Mouse (Mus musculus): ENCODE data around the gene Ly6g6f. TPM values are rescaled to one million over a fixed set of nuclear protein-coding genes. Genes with fewer than 3 reads are reported as not detected.

Ly6g6f gene
- total RNA-seq, 2 experiments from 2014 or later: not detected

GRCm38 (mm10) chr17:35058911-35059892, 26.2 kb downstream of the Ly6g6f start, which contains the start of gene Ddah2:
Gene Ddah2, plus strand, starts transcription at chr17:35059035.
- peak; percentile 58 for ATAC-seq (replicated peaks; ENCODE audit: low FRiP score, low TSS enrichment, poor library complexity, severe bottlenecking)

- ATAC-seq (replicated peaks; ENCODE audit: low FRiP score, low TSS enrichment, poor library complexity, severe bottlenecking): no peak
Observed at GRCm38 (mm10) chr17:35058316-35058715, 27.1 kb downstream of the Ly6g6f start.

- ATAC-seq (replicated peaks; ENCODE audit: low FRiP score, low TSS enrichment, poor library complexity, severe bottlenecking): peak; percentile 20; the same call in 1 of the 2 replicates
Observed at GRCm38 (mm10) chr17:35057090-35057489, 28.3 kb downstream of the Ly6g6f start.

GRCm38 (mm10) chr17:35055691-35056495, 29.5 kb downstream of the Ly6g6f start:
- ATAC-seq (replicated peaks; ENCODE audit: low FRiP score, low TSS enrichment, poor library complexity, severe bottlenecking): no peak

- no peak for ATAC-seq (replicated peaks; ENCODE audit: low FRiP score, low TSS enrichment, poor library complexity, severe bottlenecking)
Observed at GRCm38 (mm10) chr17:35052271-35052798, 33.1 kb downstream of the Ly6g6f start.

GRCm38 (mm10) chr17:35051156-35052086, 34.0 kb downstream of the Ly6g6f start:
- ATAC-seq (replicated peaks; ENCODE audit: low FRiP score, low TSS enrichment, poor library complexity, severe bottlenecking): peak; percentile 72

- no peak; the same call in 1 of the 2 replicates for ATAC-seq (replicated peaks; ENCODE audit: low FRiP score, low TSS enrichment, poor library complexity, severe bottlenecking)
Observed at GRCm38 (mm10) chr17:35050126-35050750, 35.2 kb downstream of the Ly6g6f start.

GRCm38 (mm10) chr17:35049561-35050016, 35.8 kb downstream of the Ly6g6f start, which contains the start of gene Clic1:
Gene Clic1, plus strand, starts transcription at chr17:35049966.
- 0 out of 2 replicates have a peak, but pooled peaks have one; percentile 37 for ATAC-seq (replicated peaks; ENCODE audit: low FRiP score, low TSS enrichment, poor library complexity, severe bottlenecking)

GRCm38 (mm10) chr17:35048932-35049440, 36.4 kb downstream of the Ly6g6f start:
- ATAC-seq (replicated peaks; ENCODE audit: low FRiP score, low TSS enrichment, poor library complexity, severe bottlenecking): no peak

- ATAC-seq (replicated peaks; ENCODE audit: low FRiP score, low TSS enrichment, poor library complexity, severe bottlenecking): no peak
Observed at GRCm38 (mm10) chr17:35048149-35048931, 37.1 kb downstream of the Ly6g6f start.

- ATAC-seq (replicated peaks; ENCODE audit: low FRiP score, low TSS enrichment, poor library complexity, severe bottlenecking): no peak
Observed at GRCm38 (mm10) chr17:35047688-35048087, 37.7 kb downstream of the Ly6g6f start.

GRCm38 (mm10) chr17:35046681-35047455, 38.5 kb downstream of the Ly6g6f start, which contains the start of gene Msh5:
Gene Msh5, minus strand, starts transcription at chr17:35046745.
- peak; percentile 86 for ATAC-seq (replicated peaks; ENCODE audit: low FRiP score, low TSS enrichment, poor library complexity, severe bottlenecking)

- peak; percentile 1; the same call in 1 of the 2 replicates for ATAC-seq (replicated peaks; ENCODE audit: low FRiP score, low TSS enrichment, poor library complexity, severe bottlenecking)
Observed at GRCm38 (mm10) chr17:35045807-35046680, 39.4 kb downstream of the Ly6g6f start.

- no peak for ATAC-seq (replicated peaks; ENCODE audit: low FRiP score, low TSS enrichment, poor library complexity, severe bottlenecking)
Observed at GRCm38 (mm10) chr17:35044904-35045806, 40.3 kb downstream of the Ly6g6f start.

All from megakaryocyte-erythroid progenitor cell, adult 5-6 weeks (primary cell).